Mouse (Mus musculus) heart, postnatal 10 days (tissue): ENCODE measurements around the gene Cbfa2t3. TPM values are rescaled to one million over a fixed set of nuclear protein-coding genes. Genes with fewer than 3 reads are reported as not detected.
A peak's percentile ranks its signal among the peaks of the same experiment; 100 is the strongest.

Experiments
- DNase-seq, 2 experiments: peaks; one replicate each; pipeline ENCODE4 v3.0.0; 2021
- intact Hi-C: fragments of 180-260 bp; cut with DNase I; formaldehyde crosslinking; loops from one replicate; pipeline ENCODE4 v1.15.1; 2025
- microRNA-seq, 2 experiments: library from miRNA; unstranded; fragments of <30 nt; microRNA quantifications; one replicate each; pipeline ENCODE4 v1.2.0; 2022
- total RNA-seq, 2 experiments: library from RNA; stranded (reverse); gene quantifications; 2 replicates each; pipeline ENCODE4 v1.2.3; 2021

The Cbfa2t3 gene
- total RNA-seq, 2 experiments from 2014 or later = 22.2 to 24.5 TPM

GRCm38 (mm10) chr8:122577116-122577515 is 121.8 kb downstream of the Cbfa2t3 start:
- DNase-seq = no peak

DNA sequence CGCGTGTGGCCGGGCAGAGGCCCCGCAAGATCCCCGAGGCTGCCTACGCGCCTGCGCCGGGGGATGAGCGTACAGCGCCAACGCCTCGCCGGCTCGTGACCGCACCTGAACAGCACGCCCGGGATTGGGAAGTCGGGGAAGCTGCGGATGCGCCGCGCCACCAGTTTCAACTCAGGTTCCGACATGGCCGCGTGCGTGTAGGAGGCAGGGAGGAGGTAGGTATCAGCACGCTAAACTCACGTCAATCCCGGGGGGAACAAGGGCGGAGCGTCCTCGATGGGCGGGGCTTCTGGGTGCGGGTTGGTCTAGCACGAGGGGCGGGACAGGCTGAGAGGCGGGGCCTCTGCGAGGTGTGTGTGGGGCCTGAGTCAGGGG is 122.3 kb downstream of the Cbfa2t3 start, which contains the start of gene Aprt:
Aprt (minus strand) TSS at position 262 of the 375 bp plus-strand sequence.
- peak; percentile 91 to 93 for DNase-seq
- intact Hi-C loops = no loop called here

More at GRCm38 (mm10) chr8:122577116-122577515, 121.8 kb downstream of the Cbfa2t3 start:
- intact Hi-C loops = no loop called here

DNA sequence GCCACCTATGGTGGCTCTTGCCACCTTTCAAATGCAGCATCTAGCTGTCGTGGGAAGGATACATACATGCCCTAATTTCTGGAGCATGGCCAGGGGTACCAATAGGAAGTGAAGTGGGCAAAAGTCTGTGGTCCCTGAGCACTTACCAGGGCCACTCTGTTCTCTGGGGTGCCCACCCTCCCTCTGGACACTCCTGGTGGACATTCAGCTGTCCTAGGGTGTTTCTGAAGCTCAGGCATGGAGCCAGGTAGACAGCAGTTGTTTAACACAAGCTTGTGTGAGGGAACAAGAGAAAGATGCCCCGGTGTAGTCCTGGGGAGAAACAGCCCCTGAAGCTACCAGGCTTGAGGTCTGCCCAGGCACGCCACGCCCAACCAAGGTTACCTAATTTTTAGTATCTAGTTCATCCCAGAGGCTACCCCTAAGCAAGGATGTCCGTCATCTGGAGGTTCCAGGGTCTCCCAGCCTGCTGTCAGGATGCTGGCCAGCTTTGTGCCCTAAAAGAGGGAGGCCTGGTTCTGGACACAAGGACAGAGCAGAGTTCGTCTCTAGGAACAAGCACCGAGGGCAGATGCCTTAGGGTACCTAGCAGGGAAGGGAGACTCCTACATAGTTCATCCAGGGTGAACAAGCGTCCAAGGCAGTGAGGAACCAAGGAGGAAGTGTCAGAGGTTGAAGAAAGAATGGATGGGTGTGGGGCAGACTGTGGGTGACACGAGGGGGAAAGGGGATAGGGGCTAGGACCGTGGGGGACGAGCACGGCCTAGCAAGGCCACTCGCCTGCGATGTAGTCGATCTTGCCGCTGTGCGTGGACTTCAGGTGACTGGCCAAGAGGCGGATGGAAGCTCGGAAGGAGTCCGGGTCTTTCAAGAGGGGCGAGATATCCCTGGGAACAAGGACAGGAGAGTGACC is 122.9 kb downstream of the Cbfa2t3 start:
- DNase-seq = no peak
- intact Hi-C loops = no loop called here

DNA sequence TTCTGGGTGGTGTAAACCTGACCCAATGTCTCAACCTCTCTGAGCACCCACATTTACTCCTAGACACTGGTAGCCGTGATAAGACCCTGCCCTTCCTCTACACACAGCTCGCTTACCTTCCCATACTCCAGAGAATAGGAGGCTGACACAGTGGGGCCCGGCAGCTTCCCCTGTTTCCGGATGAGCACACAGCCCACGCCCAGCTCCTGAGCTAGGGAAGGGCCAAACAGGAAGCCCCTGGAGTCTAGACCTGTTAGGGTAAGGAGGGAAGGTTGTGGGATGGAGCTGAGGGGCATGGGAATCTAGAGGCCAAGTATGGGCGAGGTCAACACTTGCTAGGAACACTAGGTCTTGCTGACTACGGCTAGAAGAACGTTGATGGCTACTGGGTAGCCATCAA is 123.6 kb downstream of the Cbfa2t3 start:
- intact Hi-C loops = no loop called here
- DNase-seq = no peak

Small RNAs within 50 kb of the gene (microRNA-seq; reads per million reads assigned to microRNA genes)
- gene Mir6396 = 0 reads per million in 2 experiments

Other genes with a start within 250 kb of the Cbfa2t3 start
- gene Snai3, start 238.4 kb downstream of the Cbfa2t3 start, total RNA-seq = under 1 TPM; 0.52 to 0.53 TPM
- 10 to 100 TPM; 28.2 to 32.0 TPM for gene Rnf166, start 223.0 kb downstream of the Cbfa2t3 start, total RNA-seq
- gene Ctu2, start 223.0 kb downstream of the Cbfa2t3 start, total RNA-seq = 10 to 100 TPM in 1 of 2 experiments, 1 to 10 TPM in 1; 9.6 to 14.1 TPM
- gene Piezo1, start 147.8 kb downstream of the Cbfa2t3 start, total RNA-seq = 10 to 100 TPM; 40.3 to 43.3 TPM
- 10 to 100 TPM in 1 of 2 experiments, 1 to 10 TPM in 1; 9.7 to 14.0 TPM for gene Cdt1, start 131.1 kb downstream of the Cbfa2t3 start, total RNA-seq
- 10 to 100 TPM; 37.9 to 41.8 TPM for gene Aprt, start 122.2 kb downstream of the Cbfa2t3 start, total RNA-seq
- 1 to 10 TPM; 6.6 to 7.1 TPM for gene Galns, start 87.6 kb downstream of the Cbfa2t3 start, total RNA-seq
- gene Trappc2l, start 87.5 kb downstream of the Cbfa2t3 start, total RNA-seq = 10 to 100 TPM; 54.7 to 57.4 TPM
- gene Pabpn1l, start 76.4 kb downstream of the Cbfa2t3 start, total RNA-seq = not detected
- gene Acsf3, start 76.4 kb upstream of the Cbfa2t3 start, total RNA-seq = 10 to 100 TPM; 27.1 to 28.6 TPM
- gene Cdh15, start 148.9 kb upstream of the Cbfa2t3 start, total RNA-seq = under 1 TPM in 1 of 2 experiments, not detected in 1; 0.10 TPM